Mouse (Mus musculus): ENCODE data around the gene Tbc1d22a. TPM values are rescaled to one million over a fixed set of nuclear protein-coding genes. Genes with fewer than 3 reads are reported as not detected.

Tbc1d22a gene
- polyA plus RNA-seq, 1 experiment: 56.5 TPM

DNA sequence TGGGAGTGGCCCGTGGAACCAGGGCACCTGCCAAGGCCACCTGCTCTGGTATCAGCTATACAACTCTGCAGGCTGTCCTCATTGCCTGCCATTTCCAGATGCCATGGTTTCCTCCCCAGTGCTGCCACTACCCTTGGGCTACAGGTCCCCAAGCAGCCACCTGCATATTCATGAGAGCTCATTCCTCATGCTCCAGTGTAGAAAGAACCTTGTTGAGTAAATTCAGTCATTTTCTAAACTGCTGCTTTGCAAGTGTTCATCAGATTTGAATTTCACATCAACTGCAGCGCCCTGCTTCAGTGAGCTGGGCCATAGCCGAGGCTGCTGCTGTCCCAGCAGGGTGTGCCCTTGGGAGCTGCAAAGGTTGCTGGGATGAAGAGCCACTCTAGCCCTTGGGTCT, 174.3 kb downstream of the Tbc1d22a start:
- Histone ChIP-seq H3K27ac (ENCODE audit: control insufficient read depth, insufficient read depth, low read length) (no peak overlapping the region), H3K4me1 (replicated peaks; ENCODE audit: control insufficient read depth, insufficient read depth, low read length) (peaks cover 28% of the 10 kb centered on the region), H3K36me3 (ENCODE audit: control insufficient read depth, insufficient read depth, low read length) (peaks cover 3% of the 10 kb centered on the region; the same call in 1 of the 2 replicates), H3K4me3 (ENCODE audit: control insufficient read depth, insufficient read depth, low read length) (no peak overlapping the region), H3K27me3 (ENCODE audit: control insufficient read depth, insufficient read depth, low read length) (no peaks in the 10 kb centered on the region)
- WGBS: 60% methylated on average over 3 of the region's 3 CpGs
- peak; percentile 26 for DNase-seq
- no peak for TF ChIP-seq CTCF (IDR thresholded peaks at IDR 0.05; ENCODE audit: borderline replicate concordance, control insufficient read depth, extremely low read depth, insufficient read depth, low read length, poor library complexity)
- TF ChIP-seq POLR2A (IDR thresholded peaks at IDR 0.05; ENCODE audit: control insufficient read depth, extremely low read depth, insufficient read depth, low read length, poor library complexity): no peak

DNA sequence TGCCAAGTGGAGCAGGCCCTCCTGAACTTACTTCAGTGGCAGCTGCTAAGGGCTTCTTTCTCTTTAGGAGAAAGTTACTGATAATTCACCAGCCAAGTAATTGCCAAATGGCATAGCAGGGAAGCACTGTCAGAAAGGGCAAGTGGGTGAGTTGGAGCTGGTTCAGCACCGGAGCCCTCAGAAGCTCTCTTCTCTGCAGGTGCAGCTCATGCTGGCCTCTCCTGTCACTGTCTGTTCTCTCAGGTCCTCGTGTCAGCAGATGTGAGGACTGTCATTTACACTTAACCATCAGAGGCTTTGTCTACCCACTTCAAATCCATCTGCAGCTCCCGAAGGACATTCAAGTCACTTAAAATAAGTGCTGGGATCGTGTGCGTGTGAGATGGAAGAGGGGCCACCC, 190.6 kb downstream of the Tbc1d22a start:
- no peaks in the 10 kb centered on the region for H3K36me3 ChIP-seq (ENCODE audit: control insufficient read depth, insufficient read depth, low read length)
- TF ChIP-seq POLR2A (IDR thresholded peaks at IDR 0.05; ENCODE audit: control insufficient read depth, extremely low read depth, insufficient read depth, low read length, poor library complexity) (no peak), CTCF (IDR thresholded peaks at IDR 0.05; ENCODE audit: borderline replicate concordance, control insufficient read depth, extremely low read depth, insufficient read depth, low read length, poor library complexity) (no peak)
- no peaks in the 10 kb centered on the region for H3K27me3 ChIP-seq (ENCODE audit: control insufficient read depth, insufficient read depth, low read length)
- WGBS: 14% methylated on average over 5 of the region's 5 CpGs
- H3K27ac ChIP-seq (ENCODE audit: control insufficient read depth, insufficient read depth, low read length): peak overlapping the region; percentile 39; the same call in 1 of the 2 replicates
- no peak overlapping the region for H3K4me3 ChIP-seq (ENCODE audit: control insufficient read depth, insufficient read depth, low read length)
- DNase-seq: peak; percentile 56
- peaks cover 19% of the 10 kb centered on the region for H3K4me1 ChIP-seq (replicated peaks; ENCODE audit: control insufficient read depth, insufficient read depth, low read length)

DNA sequence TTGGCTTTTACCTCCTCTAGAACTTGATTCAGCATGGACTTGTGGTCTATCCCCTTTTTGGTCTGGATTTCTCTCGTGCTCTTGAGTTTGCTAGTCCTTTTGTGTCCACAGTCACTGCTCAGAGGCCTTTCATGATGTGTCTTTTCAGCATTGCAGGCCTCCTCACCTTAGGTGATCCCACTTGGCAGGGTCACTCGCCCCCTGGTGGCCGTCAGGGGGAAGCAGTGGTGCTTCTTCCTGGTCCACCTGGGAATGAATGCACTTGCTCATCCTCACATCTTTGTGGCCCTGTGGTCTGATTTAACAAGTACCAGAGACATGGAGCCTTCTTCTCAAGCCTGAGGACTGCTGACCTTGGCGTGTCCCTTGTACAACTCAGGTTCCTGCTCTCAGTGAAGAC, 191.3 kb downstream of the Tbc1d22a start:
- DNase-seq: peak; percentile 81
- H3K36me3 ChIP-seq (ENCODE audit: control insufficient read depth, insufficient read depth, low read length): no peaks in the 10 kb centered on the region
- no peak overlapping the region for H3K4me3 ChIP-seq (ENCODE audit: control insufficient read depth, insufficient read depth, low read length)
- no peak overlapping the region for H3K27ac ChIP-seq (ENCODE audit: control insufficient read depth, insufficient read depth, low read length)
- H3K27me3 ChIP-seq (ENCODE audit: control insufficient read depth, insufficient read depth, low read length): no peaks in the 10 kb centered on the region
- TF ChIP-seq POLR2A (IDR thresholded peaks at IDR 0.05; ENCODE audit: control insufficient read depth, extremely low read depth, insufficient read depth, low read length, poor library complexity) (no peak), CTCF (IDR thresholded peaks at IDR 0.05; ENCODE audit: borderline replicate concordance, control insufficient read depth, extremely low read depth, insufficient read depth, low read length, poor library complexity) (peak; percentile 98)
- peaks cover 19% of the 10 kb centered on the region for H3K4me1 ChIP-seq (replicated peaks; ENCODE audit: control insufficient read depth, insufficient read depth, low read length)
- 16% methylated on average over 4 of the region's 4 CpGs for WGBS

DNA sequence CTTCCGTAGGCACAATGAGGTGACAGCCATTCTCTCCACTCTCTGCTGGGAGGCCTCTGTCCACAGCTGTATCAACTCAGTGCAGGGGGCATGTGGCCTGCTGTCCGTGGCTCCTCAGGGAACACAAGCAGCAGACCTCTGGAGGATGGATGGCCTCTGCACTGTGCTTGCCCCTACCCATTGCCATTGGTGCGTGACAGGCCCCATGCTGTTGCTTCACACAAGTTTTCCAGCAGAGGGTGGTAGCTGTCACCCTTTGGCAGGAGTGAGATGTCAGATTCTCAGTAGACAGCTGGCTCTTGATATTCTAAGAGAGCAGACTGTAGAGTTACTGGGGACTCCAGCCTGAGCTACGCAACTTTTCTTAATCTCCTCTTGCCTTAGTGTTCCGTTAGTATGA, 195.1 kb downstream of the Tbc1d22a start:
- 96% methylated on average over 5 of the region's 5 CpGs for WGBS
- Histone ChIP-seq H3K4me3 (ENCODE audit: control insufficient read depth, insufficient read depth, low read length) (no peak overlapping the region), H3K27me3 (ENCODE audit: control insufficient read depth, insufficient read depth, low read length) (no peaks in the 10 kb centered on the region), H3K27ac (ENCODE audit: control insufficient read depth, insufficient read depth, low read length) (no peak overlapping the region), H3K36me3 (ENCODE audit: control insufficient read depth, insufficient read depth, low read length) (no peaks in the 10 kb centered on the region), H3K4me1 (replicated peaks; ENCODE audit: control insufficient read depth, insufficient read depth, low read length) (peaks cover 13% of the 10 kb centered on the region)
- TF ChIP-seq CTCF (IDR thresholded peaks at IDR 0.05; ENCODE audit: borderline replicate concordance, control insufficient read depth, extremely low read depth, insufficient read depth, low read length, poor library complexity): no peak
- TF ChIP-seq POLR2A (IDR thresholded peaks at IDR 0.05; ENCODE audit: control insufficient read depth, extremely low read depth, insufficient read depth, low read length, poor library complexity): no peak
- DNase-seq: peak; percentile 20

DNA sequence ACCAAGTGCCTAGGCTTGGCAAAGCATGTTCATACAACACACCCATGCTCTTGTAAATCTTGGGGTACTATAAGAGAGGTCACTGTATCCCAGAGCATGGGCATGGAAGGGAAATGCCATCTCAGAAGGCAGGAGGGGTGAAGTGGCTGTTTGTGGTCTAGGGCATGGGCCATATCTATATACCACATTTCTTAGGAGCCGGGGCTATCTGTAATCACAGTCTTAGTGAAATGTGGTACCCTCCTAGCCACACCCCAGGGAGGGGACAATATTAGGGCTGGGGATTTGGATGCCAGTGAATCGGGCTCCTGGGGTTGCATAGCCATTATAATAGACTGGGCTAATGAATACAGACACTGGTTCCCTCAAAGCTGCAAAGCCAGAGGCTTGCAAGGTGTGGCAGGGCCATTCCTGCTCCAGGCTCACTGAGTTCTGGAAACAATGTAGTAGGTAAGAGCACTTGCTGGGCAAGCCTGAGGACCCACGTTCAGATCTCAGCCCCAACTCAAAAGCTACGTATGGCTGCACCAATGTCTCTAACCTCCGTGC, 197.3 kb downstream of the Tbc1d22a start:
- DNase-seq: no peak
- Histone ChIP-seq H3K27ac (ENCODE audit: control insufficient read depth, insufficient read depth, low read length) (no peak overlapping the region), H3K27me3 (ENCODE audit: control insufficient read depth, insufficient read depth, low read length) (no peaks in the 10 kb centered on the region), H3K4me3 (ENCODE audit: control insufficient read depth, insufficient read depth, low read length) (no peak overlapping the region), H3K36me3 (ENCODE audit: control insufficient read depth, insufficient read depth, low read length) (no peaks in the 10 kb centered on the region), H3K4me1 (replicated peaks; ENCODE audit: control insufficient read depth, insufficient read depth, low read length) (peaks cover 5% of the 10 kb centered on the region)
- no peak for TF ChIP-seq POLR2A (IDR thresholded peaks at IDR 0.05; ENCODE audit: control insufficient read depth, extremely low read depth, insufficient read depth, low read length, poor library complexity)
- WGBS: 96% methylated on average over 5 of the region's 5 CpGs

DNA sequence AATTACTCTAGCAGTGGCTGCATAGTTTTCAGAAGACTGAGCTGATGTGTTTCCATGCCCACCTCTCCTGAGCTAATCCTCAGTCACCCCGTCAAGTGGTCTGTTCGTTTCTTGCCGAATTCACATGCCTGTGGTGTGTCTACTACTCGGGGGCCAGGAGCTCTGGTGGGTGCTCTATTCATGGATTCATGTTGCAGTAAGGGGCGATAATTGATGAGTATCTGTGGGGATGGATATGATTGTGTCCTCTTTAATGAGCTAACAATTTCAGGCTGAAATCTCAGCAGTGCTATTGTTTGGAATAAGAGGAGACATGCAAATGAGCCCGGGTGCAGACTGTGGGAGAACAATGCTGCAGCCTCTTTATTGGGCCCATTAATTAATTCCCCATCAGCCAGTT, 201.7 kb downstream of the Tbc1d22a start:
- no peak overlapping the region for H3K27ac ChIP-seq (ENCODE audit: control insufficient read depth, insufficient read depth, low read length)
- H3K27me3 ChIP-seq (ENCODE audit: control insufficient read depth, insufficient read depth, low read length): no peaks in the 10 kb centered on the region
- TF ChIP-seq POLR2A (IDR thresholded peaks at IDR 0.05; ENCODE audit: control insufficient read depth, extremely low read depth, insufficient read depth, low read length, poor library complexity) (no peak), CTCF (IDR thresholded peaks at IDR 0.05; ENCODE audit: borderline replicate concordance, control insufficient read depth, extremely low read depth, insufficient read depth, low read length, poor library complexity) (no peak)
- no peak for DNase-seq
- WGBS: 96% methylated on average over 6 of the region's 6 CpGs
- H3K4me1 ChIP-seq (replicated peaks; ENCODE audit: control insufficient read depth, insufficient read depth, low read length): peaks cover 5% of the 10 kb centered on the region
- H3K4me3 ChIP-seq (ENCODE audit: control insufficient read depth, insufficient read depth, low read length): no peak overlapping the region
- no peaks in the 10 kb centered on the region; the same call in 1 of the 2 replicates for H3K36me3 ChIP-seq (ENCODE audit: control insufficient read depth, insufficient read depth, low read length)

DNA sequence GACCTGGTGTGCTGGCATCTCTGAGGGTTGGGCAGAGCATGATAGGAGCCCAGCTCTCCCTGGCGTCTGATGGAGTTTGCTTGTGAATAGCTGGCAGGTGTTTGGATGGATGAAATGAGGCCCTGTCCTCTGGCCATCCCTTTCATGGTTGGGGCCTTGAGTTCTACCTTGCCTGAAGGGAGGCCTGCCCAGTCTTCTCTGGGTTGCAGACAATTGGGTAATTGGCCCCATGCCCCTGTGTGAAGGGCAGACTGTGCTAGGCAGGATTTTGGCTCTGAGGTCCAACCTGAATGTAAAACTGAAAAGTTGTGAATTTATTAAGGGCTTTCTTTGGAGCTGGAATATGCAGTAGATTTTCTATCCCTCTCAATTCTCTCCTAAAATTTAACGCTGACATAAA, 204.2 kb downstream of the Tbc1d22a start:
- Histone ChIP-seq H3K36me3 (ENCODE audit: control insufficient read depth, insufficient read depth, low read length) (no peaks in the 10 kb centered on the region; the same call in 1 of the 2 replicates), H3K27ac (ENCODE audit: control insufficient read depth, insufficient read depth, low read length) (no peak overlapping the region), H3K4me3 (ENCODE audit: control insufficient read depth, insufficient read depth, low read length) (no peak overlapping the region), H3K4me1 (replicated peaks; ENCODE audit: control insufficient read depth, insufficient read depth, low read length) (peaks cover 5% of the 10 kb centered on the region), H3K27me3 (ENCODE audit: control insufficient read depth, insufficient read depth, low read length) (no peaks in the 10 kb centered on the region)
- TF ChIP-seq POLR2A (IDR thresholded peaks at IDR 0.05; ENCODE audit: control insufficient read depth, extremely low read depth, insufficient read depth, low read length, poor library complexity) (no peak), CTCF (IDR thresholded peaks at IDR 0.05; ENCODE audit: borderline replicate concordance, control insufficient read depth, extremely low read depth, insufficient read depth, low read length, poor library complexity) (no peak)
- WGBS: 96% methylated on average over 2 of the region's 2 CpGs
- DNase-seq: no peak

Data from thymus, adult 2 months (tissue).